Mouse (Mus musculus) cerebellum, adult 2 months (tissue): ENCODE results near the gene Clhc1.

Experiments
- CTCF ChIP-seq: fragments of 200-500 bp; IDR thresholded peaks from 2 replicates; pipeline ENCODE4 v1.5.1; 2011; ENCODE audit warnings: low read depth, mild to moderate bottlenecking, control low read depth, low read length, moderate library complexity, borderline replicate concordance; ENCODE audit not compliant: insufficient read depth
- POLR2A ChIP-seq: fragments of 200-500 bp; IDR thresholded peaks from 2 replicates; pipeline ENCODE4 v1.6.1; 2011; ENCODE audit warnings: low read length, control low read depth, borderline replicate concordance; ENCODE audit not compliant: insufficient read depth

- TF ChIP-seq CTCF: no peak
- no peak for TF ChIP-seq POLR2A
These were observed 15.7 kb downstream of the Clhc1 start for GRCm38 (mm10) chr11:29563406-29563805.
